Mouse (Mus musculus) small intestine, adult 2 months (tissue): ENCODE data around the gene Cma2.

Experiments
- CTCF ChIP-seq: fragments of 200-500 bp; IDR thresholded peaks from 2 replicates; pipeline ENCODE4 v1.5.1; 2012; ENCODE audit warnings: low read depth, mild to moderate bottlenecking, control low read depth, inconsistent platforms, low read length, moderate library complexity, mixed read lengths; ENCODE audit not compliant: insufficient replicate concordance, insufficient read length; ENCODE audit errors: extremely low read depth
- POLR2A ChIP-seq: fragments of 200-500 bp; IDR thresholded peaks from 2 replicates; pipeline ENCODE4 v1.6.1; 2012; ENCODE audit warnings: low read depth, mild to moderate bottlenecking, control low read depth, inconsistent platforms, low read length, moderate library complexity

DNA sequence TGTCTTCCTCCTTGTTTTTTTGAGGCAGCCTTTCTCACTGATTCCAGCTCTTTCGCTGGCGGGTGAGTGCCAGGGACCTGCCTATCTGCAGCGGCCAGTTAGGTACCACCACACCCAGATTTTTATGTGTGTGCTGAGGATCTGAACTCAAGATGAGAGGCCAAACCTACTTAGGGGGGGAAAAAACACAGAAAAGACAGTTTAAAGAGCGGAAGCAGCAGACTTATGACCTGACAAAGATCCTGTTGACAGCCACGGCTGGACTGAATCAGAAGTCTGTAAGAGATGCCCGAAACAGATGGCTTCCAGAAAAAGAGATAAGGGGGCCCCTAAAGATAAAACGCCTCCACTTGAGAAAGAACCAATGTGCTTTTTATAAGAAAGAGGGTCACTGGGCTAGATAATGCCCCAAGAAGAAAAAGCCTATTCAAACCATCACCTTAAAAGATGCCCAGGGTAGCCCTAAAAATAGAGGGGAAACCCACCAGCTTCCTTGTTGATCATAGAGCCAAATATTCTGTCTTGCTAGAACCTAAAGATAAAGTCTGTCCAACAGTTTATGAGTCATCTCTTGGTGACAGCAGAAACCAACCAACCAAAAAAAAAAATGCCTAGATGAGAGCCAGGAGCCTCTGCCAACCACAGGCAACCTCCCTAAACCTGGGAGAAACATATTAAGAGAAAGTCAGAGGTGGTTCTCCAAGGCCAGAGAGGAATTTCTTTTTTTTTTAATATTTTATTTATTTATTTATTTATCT lies 28.1 kb upstream of the Cma2 start:
- TF ChIP-seq CTCF (no peak), POLR2A (no peak)
